Mouse (Mus musculus) fibroblast of lung, adult 2 months (primary cell): ENCODE measurements around the gene Il16.
"Not testable (repeated sequence)": the region's sequence is repeated elsewhere in the genome, so short reads cannot be mapped to it uniquely, and the experiment has no call there.

Experiments used
- DNase-seq: peaks from one replicate; pipeline ENCODE4 v3.0.0-alpha.2; 2011; ENCODE audit warnings: low read depth

The Il16 gene

DNA sequence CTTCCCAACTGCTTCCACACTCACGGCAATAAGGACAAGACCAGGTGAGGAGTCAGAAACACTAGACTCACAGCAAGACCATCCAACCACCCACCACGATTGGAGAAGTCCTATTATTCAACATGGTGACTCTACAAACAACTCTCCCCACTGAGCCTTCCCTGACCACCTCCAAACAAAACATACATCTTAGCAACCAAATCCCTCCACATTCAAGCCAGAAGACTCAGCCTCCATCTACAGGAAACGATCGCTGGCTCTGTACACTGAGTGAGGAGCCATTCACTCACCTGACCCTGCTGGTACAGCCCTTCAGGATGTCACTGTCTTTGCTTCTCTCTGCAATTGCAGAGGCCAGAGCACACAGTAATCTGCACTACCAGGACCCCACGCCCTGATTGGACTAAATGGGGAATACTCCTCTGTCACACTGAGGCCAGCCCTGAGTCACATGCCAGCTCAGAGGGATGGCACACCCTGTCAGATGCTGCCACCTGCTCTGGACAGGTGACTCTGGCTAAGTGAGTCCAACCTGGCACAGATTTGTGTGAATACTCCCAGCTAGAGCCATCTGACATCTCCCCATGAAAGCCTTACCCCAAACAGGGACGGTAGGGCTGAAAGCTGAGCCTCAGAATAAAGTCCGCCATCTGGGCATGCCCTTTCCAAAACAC is 10.3 kb downstream of the Il16 start:
- no peak for DNase-seq

DNA sequence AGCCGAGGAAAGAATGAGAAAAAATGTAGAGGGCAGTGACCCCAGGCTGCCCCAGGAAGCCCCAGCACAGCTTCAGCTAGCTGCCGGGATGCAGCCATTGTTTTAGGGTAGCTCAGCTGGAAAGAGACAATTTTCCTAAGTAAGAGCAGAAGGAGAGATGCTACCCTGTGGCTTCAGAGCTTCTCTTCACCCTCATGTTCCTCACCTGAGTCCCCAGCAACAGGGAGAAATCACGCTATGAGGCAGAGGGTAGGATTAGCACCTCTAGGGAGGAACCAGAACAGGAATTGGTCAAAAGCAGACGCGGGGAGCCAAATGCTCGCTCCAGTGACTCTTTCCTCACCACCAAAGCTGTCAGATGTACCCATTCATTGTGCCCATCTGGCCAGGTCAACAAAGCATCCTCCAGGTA is 10.8 kb downstream of the Il16 start:
- DNase-seq, result no peak

- no peak for DNase-seq
These were observed 11.3 kb downstream of the Il16 start for GRCm38 (mm10) chr7:83734246-83734645.

DNA sequence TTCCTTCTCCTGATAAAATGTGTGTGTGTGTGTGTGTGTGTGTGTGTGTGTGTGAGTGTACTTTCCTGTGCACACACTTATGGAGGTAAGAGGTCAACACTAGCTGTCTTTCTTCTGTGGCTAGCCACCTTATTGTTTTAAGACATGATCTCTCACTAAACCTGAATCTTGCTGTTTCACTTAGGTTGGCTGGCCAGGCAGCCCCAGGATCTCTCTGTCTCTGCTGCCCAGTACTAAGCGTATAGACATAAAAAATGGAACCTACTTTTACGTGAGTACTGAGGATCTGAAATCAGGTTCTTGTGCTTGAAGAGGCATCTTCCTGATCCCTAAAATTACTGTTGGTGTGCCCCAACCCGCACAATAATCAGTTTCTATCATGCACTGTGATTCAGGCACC is 12.7 kb downstream of the Il16 start:
- DNase-seq, result no peak

DNA sequence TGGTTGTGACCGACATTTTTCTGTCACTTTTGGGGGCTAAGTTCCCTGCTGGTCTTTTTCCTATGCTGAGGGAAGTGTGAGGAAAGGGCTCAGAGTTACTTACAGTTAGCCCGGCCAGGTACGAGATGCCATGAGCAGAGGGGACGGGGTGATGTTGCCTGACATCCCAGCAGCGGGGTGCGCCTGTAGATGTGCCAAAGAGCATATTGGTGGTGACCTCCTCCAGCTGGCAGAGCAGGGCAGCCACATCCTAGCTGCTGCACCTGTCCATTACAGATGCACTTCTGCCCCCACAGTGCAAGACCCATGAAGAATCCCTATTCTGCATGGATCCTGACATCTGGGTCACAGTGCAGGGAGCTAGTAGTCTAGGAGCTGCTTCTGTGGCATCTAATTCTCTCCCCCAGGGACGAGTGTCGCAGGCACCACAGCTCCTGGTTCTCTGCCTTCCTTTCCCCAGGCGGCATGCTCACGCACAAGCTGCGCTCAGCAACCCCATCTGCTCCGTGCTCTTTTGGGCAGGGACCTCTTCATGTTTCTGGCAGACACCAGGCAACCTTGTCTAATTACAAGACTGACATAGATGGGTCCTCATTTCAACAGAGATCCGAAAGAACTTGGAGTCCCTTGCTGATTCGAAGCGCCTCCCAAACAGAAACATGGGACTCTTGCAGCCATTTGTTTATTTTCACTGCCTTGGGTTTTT is 13.4 kb downstream of the Il16 start:
- no peak for DNase-seq

DNA sequence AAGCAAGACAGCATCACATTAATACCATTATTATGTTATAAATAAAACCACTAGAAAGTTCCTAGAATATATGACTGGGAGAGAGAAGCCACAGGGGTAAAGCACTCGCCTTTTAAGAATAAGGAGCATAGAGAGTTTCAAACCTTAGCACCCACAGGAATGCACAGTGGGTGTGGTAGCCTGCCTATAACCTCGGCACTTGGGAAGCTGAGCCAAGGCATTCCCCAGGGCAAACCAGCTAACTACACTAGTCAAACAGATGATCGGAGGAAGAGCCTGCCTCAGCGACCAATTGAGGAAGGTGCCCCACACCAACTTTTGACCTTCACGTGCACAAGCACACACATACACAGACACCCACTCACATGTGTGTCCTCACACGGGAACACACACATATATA is 14.2 kb downstream of the Il16 start:
- DNase-seq, result no peak

DNA sequence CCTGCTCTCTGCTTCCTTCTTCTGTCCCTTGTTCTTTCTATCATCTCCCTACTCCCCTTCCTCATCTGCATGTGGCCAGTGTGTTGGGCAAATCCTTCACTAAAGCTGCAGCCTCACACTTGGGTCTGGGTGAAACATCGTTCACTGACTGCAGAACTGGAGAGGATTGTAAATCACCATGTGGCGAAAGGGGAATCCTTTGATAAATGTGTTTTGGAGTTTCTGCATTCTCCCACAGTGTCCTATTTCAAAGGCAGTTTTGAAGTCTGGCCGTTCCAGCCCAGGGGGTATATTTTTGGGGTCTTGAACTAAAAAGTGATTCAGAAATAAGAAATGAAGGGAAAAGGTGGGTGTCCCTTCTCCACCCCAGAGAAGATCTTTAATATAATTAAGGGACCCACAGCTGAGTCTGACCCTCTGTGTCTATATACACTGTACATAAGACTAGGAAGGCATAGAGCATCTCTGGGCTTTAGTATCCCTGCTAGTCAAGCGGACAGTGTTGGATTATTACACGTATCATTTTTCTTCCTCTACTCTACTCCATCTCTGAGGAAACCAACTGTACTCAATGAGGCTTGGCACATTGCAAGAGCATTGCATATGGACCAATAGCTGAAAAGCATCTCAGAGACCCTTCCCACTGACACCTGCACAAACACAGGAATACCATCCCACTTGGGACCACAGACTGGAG is 18.4 kb downstream of the Il16 start:
- DNase-seq, result no peak

DNA sequence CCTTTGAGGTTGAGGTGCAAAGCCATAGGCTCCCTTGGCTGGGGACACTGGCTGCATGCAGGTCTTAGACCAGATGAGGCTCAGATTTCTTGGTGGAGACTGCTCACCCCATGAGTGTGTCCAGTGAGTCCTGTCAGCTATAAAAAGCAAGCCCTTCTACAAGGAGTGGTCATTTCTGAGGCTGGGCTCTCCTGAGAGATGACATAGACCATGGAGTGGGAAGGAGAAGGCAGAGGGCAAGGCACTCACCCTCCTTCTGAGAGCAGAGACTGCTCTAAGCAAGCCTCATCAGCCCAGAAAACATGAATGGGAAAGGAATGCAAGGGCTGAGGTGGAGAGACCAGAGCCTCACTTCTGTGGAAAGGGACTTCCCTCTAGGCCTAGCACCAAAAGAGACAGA is 19.7 kb downstream of the Il16 start:
- DNase-seq, result peak; percentile 49

DNA sequence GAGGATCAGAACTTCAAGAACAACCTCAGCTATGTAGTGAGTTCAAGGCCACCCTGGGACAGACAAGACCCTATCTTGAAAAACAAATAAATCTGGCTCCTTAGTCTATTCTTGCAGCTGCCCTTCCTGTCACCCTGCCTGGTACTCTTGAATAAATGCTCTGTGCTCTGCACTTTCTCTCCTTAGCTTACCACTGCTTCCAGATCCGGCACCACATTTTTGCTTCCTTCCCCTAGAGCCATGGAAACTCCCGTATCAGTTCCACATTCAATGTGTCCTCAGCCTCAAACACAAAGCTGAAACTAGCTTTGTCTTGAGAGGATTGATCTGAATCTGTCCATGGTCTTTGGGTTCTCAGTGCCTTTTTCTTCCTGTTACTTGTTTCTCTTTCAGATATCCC is 21.0 kb downstream of the Il16 start:
- DNase-seq, result no peak

DNA sequence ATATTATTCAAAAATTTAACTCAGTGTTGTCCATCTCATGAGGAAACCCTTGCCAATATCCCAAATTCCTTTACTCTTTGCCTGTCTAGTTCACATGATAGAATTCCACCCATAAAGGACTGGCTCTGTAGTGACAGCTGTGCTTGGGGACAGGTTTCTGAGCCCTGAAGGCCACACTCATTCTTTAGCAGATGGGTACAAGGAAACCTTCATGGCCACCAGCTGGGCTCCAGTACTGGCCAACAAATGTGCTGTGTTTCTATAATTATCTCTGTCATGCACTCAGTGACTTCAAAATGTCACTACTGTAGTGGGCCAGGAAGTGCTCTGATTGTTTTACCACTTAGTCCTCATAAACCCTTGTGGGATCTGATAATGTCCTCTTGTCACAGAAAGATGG is 21.6 kb downstream of the Il16 start:
- no peak for DNase-seq

- DNase-seq, result no peak
These were observed 22.3 kb downstream of the Il16 start for GRCm38 (mm10) chr7:83723221-83723620.

- no peak for DNase-seq
These were observed 23.0 kb downstream of the Il16 start for GRCm38 (mm10) chr7:83722485-83722884.

GRCm38 (mm10) chr7:83720231-83720630 is 25.3 kb downstream of the Il16 start:
- no peak for DNase-seq

GRCm38 (mm10) chr7:83717021-83717725 is 28.4 kb downstream of the Il16 start:
- peak; percentile 96 for DNase-seq

- DNase-seq, result no peak
These were observed 31.9 kb downstream of the Il16 start for GRCm38 (mm10) chr7:83713639-83714038.

GRCm38 (mm10) chr7:83711676-83712259 is 33.8 kb downstream of the Il16 start:
- DNase-seq, result not testable (repeated sequence)

GRCm38 (mm10) chr7:83703046-83703775 is 42.3 kb downstream of the Il16 start:
- no peak for DNase-seq

DNA sequence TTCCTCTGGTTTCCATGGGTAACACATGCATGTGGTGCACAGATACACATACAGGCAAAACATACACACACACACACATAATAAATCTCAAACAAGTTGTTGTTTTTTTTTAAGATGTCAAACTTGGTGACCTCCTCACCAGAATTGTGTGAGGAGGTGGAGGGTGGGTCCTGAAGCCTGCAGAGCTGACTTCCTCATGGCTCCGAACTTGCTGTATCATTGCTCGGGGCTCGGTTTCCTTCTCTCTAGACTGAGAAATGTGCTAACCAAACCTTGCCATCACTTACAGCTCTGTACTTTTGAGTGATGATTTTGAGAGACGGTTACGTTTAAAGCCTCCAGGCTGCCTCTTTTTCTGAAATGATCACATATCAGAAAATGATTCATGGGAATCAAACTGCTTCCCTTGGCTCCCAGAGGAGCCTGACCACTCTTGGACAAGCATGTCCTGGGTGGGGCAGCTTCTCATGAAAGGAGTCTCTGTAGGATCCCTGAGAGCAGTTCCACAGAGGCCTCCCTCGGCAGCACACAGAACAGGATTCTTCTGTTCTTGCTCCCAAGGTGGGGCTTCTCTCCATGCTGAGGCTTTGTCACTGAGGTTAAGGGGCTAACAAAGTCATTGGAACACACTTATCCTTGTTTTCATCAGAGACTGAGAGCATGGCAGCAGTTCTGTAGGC is 46.3 kb downstream of the Il16 start:
- DNase-seq, result peak; percentile 89

DNA sequence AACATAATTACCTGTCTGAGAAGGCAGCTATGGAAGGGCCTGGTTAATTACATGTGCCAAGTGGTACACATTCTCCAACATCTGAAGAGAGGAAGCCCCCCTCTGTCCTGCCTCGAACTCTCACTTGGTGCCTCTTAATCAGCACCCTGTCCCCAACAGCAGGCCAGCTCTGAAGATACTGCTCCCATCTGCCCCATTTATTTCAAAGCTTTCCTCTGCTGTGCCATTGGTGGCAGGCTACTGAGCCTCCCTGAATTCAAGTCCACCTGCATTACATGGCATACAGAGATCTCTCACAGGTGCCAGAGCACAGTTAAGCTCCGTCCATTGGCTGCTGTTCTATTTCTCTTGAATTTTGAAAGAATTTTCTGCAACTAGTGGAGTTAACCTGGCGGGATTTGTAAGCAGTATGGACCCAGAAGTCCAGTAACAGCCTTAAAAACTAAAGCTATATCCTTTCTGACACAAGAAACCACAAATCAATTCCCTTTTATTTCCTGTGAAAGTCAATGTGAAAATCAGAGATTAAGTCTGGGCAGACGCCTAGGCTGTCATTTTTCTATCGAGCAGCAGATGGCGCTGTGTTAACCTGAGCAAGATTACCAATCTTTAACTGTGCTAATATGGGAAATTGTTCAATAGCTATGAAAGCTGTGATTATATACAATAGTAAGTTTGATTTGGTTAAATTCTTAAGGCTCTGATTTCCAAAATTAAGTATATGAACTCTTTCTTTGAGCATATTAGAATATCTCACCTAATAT is 49.9 kb downstream of the Il16 start:
- DNase-seq, result no peak

GRCm38 (mm10) chr7:83682640-83683274 is 62.8 kb downstream of the Il16 start:
- DNase-seq, result no peak
